Mouse (Mus musculus) sigmoid colon, adult 10 weeks (tissue): ENCODE measurements around the gene Tnfsf12. TPM values are rescaled to one million over a fixed set of nuclear protein-coding genes. Genes with fewer than 3 reads are reported as not detected.

Experiments
- polyA plus RNA-seq: library from polyadenylated mRNA; stranded (reverse); fragments of 350-450 nt; fragmentation: Illumina TruSeq; extraction: RNeasy Lipid Tissue Mini Kit (QIAGEN cat#74804); gene quantifications from one replicate; pipeline ENCODE4 v1.2.3, GENCODE M21; 2014; ENCODE audit warnings: low read depth, low replicate concordance

Tnfsf12 gene
- 1.6 TPM for polyA plus RNA-seq

DNA sequence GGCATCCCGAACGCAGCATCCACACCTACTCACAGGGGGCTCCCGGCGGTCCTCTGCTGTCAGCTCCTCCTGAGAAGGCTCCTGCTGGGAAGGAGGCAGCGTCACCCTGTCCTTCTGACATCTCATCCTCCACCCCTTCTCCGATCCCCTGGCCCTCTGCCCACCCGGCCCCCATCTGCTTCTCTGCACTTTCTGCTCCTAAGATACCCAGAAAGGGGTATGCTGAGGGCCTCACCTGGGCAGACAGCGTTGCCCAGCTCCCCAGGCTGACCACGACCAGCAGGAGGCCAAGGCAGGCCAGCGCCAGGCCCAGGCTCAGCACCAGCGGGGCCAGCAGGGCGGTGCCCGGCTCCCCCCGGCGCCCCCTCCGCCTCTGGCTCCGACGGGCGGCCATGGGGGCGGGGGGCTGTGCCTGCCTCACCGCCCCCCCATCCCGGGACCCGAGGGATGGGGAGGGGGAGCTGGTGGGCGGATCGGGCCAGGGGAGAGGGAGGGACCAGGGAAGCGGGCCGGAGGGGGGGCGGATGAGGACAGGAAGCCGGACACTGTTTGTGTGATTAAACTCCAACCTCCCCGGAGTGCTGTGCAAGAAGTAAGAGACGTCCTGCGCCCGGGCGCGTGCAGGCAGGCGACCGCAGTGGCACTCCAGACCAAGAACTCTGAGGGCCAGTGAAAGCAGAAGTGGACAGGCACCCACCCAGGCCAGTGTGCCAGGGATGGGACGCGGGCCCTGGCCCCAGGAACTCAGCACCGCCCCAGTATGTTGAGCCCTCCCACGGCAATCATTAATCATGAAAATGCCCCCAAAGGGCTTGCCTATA, at the start of gene Tnfsf12, which contains the start of gene Tnfsfm13:
Tnfsf12 (minus strand) TSS at position 489 of the 821 bp plus-strand sequence.
Tnfsfm13 (minus strand) TSS at position 738 of the 821 bp plus-strand sequence.

DNA sequence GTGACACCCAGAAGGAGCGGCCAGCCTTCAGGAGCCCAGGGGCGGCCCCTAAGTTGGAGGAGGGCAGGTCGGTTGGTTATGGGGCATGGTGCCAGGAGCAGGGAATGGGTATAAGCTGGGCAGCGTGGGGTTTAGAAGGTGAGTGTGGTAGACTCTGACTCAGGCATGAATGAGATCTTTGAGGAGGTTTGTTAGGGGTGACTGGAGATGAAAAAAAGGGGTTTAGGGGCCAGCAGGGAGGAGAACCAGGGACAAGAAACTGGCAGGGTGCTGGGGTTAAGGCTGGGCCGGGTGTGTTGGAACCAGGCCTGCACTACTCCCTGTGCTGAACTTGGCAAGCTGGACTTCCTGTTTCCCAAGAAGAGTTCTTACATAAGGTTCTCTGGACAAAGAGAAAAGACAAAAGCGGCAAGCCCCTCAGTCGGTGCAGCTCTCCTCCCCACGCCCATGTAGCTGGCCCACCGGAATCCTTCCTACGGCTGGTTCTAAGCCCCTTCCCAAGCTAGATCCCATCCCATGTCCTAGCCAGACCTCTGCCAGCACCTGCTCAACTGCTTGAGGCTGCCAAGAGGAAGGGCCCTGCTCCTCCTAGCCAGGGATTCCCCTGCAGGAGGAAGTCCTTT, 10.0 kb downstream of the Tnfsf12 start, which contains the start of gene Tnfsf13:
Tnfsf13 (minus strand) TSS at position 259 of the 623 bp plus-strand sequence.

DNA sequence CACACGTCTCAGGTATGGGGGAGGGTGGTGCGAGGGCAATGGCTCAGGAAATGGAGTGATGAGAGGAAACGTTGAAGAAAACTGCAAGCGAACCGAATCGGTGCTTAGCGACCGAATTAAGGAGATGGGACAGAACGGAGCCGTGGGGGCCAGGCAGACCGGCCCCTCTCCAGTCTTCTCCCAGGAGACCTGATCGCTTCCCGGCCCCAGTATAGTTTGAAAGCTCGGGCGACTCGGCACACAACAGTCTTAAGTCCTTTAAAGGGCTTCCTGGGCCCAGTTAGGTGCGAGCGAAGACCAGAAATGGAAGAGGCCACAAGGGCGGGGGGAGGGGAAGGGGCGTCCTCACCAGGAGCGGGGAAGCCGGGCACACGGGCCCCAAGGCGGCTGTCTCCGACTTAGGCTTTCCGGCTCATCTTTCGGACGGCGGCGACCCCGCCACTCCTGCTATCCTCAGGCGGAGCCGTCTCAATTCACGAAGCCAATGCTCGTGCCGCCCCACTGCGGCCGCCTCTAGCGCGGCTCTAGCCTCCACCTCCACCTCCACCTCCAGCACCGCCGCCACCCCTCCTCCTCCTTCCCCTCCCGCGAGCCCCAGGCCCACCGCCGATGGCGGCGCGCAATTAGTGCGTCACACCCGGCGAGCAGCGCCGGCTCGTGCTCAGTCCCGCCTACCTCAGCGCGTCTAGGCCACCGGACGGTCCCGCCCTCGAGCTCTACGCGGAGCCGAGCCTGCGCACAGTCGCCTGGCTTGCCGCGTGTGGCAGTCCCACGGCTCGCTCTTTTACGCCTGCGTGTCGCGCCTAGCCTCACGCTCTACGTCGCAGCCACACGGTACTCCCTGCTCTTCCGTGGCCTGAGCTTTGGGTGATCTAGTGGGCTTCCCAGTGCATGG, 14.1 kb downstream of the Tnfsf12 start, which contains the start of gene Senp3:
Senp3 (minus strand) TSS at position 771 of the 895 bp plus-strand sequence.

DNA sequence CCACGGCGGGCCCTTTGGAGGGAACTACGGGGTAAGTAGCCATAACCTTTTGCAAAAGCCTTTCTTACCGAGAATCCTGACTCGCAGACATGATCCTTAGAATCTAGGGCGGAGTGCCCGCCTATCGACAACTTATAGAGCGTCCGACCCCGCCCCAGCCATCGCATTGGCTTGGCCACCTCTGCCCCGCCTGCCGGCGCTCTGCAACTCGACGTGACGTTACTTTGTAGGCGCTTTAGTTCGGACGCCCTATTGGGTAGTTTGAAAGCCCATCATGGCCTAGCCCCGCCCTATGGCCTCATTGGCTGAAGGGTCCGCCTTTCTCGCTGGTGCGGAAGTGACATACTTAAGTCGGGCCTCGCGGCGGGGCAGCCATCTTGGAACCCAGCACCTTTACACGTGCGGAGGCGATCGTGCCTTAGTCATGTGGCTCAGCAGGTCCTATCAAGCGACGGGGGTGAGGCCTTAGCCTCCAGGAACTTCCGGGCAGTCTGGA, 23.4 kb downstream of the Tnfsf12 start, which contains the start of gene Eif4a1:
Eif4a1 (minus strand) TSS at position 213 of the 496 bp plus-strand sequence.

DNA sequence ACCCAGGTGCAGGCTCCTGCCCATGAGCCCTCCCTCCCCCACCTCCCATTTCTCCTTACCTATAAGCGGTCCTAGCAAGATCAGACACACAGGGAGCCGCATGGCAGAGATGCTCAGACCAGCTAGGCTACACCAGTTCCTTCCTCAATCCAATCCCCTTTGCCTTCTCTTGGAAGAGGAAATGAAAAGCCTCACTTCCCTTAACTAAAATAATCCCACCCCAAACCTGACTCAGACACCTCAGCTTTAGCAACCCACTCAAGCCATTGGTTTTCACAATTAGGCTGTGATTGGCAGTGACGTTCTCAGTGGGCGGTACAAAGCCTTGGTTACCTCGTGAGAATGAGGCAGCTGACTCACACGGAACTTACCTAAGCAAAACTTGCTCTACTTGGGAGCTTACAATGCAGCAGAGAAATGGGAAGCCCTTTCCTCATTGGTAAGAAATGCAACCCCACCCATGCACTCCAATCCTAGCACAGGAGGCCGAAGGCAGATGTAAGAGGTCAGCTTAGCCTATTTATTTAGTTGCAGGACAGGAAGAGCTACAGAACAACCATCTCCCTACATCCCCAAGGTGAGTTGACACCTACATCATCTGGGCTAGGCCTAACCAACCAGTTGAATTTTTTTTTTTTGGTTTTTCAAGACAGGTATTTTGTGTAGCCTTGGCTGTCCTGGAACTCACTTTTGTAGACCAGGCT, 29.5 kb downstream of the Tnfsf12 start, which contains the start of gene Cd68:
Cd68 (minus strand) TSS at position 193 of the 704 bp plus-strand sequence.

DNA sequence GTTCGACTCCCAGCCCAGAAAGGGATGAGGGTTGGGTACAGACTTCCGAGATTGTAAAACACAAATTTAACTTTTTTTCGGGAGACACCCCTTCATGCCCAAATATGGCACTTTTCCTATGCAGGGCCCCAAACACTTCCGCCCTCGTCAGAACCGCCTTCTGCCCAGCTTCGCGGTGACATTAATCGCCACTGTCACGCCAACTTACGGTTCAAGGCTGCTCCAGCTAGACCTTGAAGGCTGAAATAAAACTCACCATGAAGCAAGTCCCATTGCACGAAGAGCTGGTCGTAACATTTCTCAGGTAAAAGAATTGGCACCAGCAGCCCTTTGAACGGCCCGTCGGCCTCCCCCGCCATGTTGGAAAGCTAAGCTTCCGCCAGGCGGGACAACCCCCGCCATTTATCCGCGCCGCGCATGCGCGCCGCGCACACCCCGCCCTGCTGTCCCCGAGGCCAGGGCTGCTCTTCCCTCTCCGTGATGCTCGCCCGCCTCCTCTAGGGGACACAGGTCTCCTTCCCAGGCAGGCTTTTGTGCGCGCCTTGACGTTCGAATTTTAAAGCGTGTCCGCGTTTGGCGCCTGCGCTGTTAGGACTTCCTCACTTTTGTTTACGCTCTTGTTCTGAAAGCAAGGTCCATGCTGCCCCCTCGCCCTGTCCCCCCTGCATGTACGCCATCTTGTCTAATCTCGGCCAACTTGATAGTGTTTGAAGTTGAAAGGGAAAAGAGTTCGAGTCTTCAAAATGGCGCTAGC, 33.3 kb downstream of the Tnfsf12 start, which contains the start of gene Mpdu1:
Mpdu1 (minus strand) TSS at position 430 of the 754 bp plus-strand sequence.

DNA sequence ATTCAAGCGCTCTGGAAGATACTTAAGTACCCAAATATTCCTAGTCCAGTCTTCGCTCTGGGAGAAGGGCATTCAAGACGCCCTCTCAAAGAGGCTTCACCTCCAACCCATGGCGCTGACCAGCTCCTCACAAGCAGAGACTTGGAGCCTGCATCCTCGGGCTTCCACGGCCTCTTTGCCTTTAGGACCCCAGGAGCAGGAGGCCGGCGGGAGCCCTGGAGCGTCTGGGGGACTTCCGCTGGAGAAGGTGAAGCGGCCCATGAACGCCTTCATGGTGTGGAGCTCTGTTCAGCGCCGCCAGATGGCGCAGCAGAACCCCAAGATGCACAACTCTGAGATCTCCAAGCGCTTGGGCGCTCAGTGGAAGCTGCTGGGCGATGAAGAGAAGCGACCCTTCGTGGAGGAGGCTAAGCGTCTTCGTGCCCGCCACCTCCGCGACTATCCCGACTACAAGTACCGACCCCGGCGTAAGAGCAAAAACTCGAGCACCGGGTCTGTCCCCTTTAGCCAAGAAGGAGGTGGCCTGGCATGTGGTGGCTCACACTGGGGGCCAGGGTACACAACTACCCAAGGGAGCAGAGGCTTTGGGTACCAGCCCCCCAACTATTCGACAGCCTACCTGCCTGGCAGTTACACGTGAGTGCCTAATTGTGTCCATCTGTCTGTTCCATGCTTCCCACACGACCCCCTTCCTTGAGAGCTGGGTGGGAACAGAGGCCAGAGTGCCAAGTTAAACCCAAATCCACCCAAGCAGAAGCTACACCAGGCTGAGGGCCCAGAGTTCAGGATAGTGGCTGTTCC, 40.2 kb downstream of the Tnfsf12 start, which contains the start of gene Sox15:
Sox15 (plus strand) TSS at position 51 of the 801 bp plus-strand sequence.

Other genes starting within 250 kb of the Tnfsf12 start
- gene Dnah2, start 146.7 kb downstream of the Tnfsf12 start, polyA plus RNA-seq: 0.13 TPM
- 0.38 TPM for gene Efnb3, start 135.6 kb downstream of the Tnfsf12 start, polyA plus RNA-seq
- gene Wrap53, start 115.6 kb downstream of the Tnfsf12 start, polyA plus RNA-seq: 1.9 TPM
- 6.8 TPM for gene Trp53, start 115.5 kb downstream of the Tnfsf12 start, polyA plus RNA-seq
- gene Atp1b2, start 89.9 kb downstream of the Tnfsf12 start, polyA plus RNA-seq: 6.9 TPM
- gene Shbg, start 77.9 kb downstream of the Tnfsf12 start, polyA plus RNA-seq: not detected
- 1.7 TPM for gene Sat2, start 73.8 kb downstream of the Tnfsf12 start, polyA plus RNA-seq
- 12.4 TPM for gene Fxr2, start 62.9 kb downstream of the Tnfsf12 start, polyA plus RNA-seq
- gene Sox15, start 40.5 kb downstream of the Tnfsf12 start, polyA plus RNA-seq: not detected
- gene Mpdu1, start 33.2 kb downstream of the Tnfsf12 start, polyA plus RNA-seq: 20.3 TPM
- 2.6 TPM for gene Cd68, start 29.7 kb downstream of the Tnfsf12 start, polyA plus RNA-seq
- gene Eif4a1, start 23.4 kb downstream of the Tnfsf12 start, polyA plus RNA-seq: 463 TPM
- gene Senp3, start 13.8 kb downstream of the Tnfsf12 start, polyA plus RNA-seq: 129 TPM
- 38.2 TPM for gene Tnfsf13, start 10.1 kb downstream of the Tnfsf12 start, polyA plus RNA-seq
- gene Tnfsfm13, start 249 bp upstream of the Tnfsf12 start, polyA plus RNA-seq: 8.2 TPM
- 25.7 TPM for gene Polr2a, start 62.8 kb upstream of the Tnfsf12 start, polyA plus RNA-seq
- not detected for gene Slc35g3, start 66.1 kb upstream of the Tnfsf12 start, polyA plus RNA-seq
- gene Zbtb4, start 70.1 kb upstream of the Tnfsf12 start, polyA plus RNA-seq: 17.7 TPM
- gene Chrnb1, start 100.1 kb upstream of the Tnfsf12 start, polyA plus RNA-seq: 4.0 TPM
- gene Fgf11, start 106.0 kb upstream of the Tnfsf12 start, polyA plus RNA-seq: 9.5 TPM
- gene Tmem102, start 109.8 kb upstream of the Tnfsf12 start, polyA plus RNA-seq: 11.7 TPM
- gene Gm39566, start 119.4 kb upstream of the Tnfsf12 start, polyA plus RNA-seq: not detected
- gene Spem2, start 122.6 kb upstream of the Tnfsf12 start, polyA plus RNA-seq: not detected
- gene Spem1, start 126.3 kb upstream of the Tnfsf12 start, polyA plus RNA-seq: not detected
- 0.88 TPM for gene Nlgn2, start 141.9 kb upstream of the Tnfsf12 start, polyA plus RNA-seq
- gene Tmem256, start 142.7 kb upstream of the Tnfsf12 start, polyA plus RNA-seq: 18.5 TPM
- gene Plscr3, start 150.5 kb upstream of the Tnfsf12 start, polyA plus RNA-seq: 0.98 TPM
- gene Tnk1, start 162.9 kb upstream of the Tnfsf12 start, polyA plus RNA-seq: 5.4 TPM
- gene Tmem95, start 182.2 kb upstream of the Tnfsf12 start, polyA plus RNA-seq: not detected
- gene Kctd11, start 185.6 kb upstream of the Tnfsf12 start, polyA plus RNA-seq: 2.9 TPM
- gene Acap1, start 199.7 kb upstream of the Tnfsf12 start, polyA plus RNA-seq: 0.57 TPM
- gene 2810408A11Rik, start 205.1 kb upstream of the Tnfsf12 start, polyA plus RNA-seq: 3.7 TPM
- gene Neurl4, start 205.2 kb upstream of the Tnfsf12 start, polyA plus RNA-seq: 2.6 TPM
- 18.3 TPM for gene Gps2, start 218.0 kb upstream of the Tnfsf12 start, polyA plus RNA-seq
- gene Eif5a, start 226.1 kb upstream of the Tnfsf12 start, polyA plus RNA-seq: 144 TPM
- gene Ybx2, start 239.9 kb upstream of the Tnfsf12 start, polyA plus RNA-seq: 22.3 TPM